Mouse (Mus musculus): ENCODE results near the gene Rhox2b. TPM values are rescaled to one million over a fixed set of nuclear protein-coding genes. Genes with fewer than 3 reads are reported as not detected.

The Rhox2b gene
- polyA plus RNA-seq (2015; fragmentation: Nextera tagmentation; extraction: Ambion mirVana), result not detected in 2 replicates

DNA sequence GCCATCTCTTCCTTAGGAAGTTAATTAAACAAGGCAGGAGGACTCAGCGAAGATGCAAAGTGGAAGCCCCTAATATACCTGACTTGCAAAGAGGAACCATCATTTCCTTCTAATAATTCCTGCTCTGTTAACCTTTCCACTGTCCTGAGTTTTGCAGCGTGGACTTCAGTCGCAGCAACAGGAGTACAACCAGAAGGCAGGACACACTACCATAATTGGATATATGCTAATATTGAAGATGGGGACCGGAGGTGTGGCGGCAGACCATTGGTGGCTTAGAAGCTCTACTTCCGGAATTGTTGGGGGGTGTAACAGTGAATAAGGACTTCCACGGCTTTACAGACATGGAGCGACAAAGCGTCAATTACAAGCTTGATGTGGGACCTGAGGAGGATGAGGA, at the start of gene Rhox2b:
Gene Rhox2b (plus strand): TSS at position 301 of the 400 bp plus-strand sequence.

DNA sequence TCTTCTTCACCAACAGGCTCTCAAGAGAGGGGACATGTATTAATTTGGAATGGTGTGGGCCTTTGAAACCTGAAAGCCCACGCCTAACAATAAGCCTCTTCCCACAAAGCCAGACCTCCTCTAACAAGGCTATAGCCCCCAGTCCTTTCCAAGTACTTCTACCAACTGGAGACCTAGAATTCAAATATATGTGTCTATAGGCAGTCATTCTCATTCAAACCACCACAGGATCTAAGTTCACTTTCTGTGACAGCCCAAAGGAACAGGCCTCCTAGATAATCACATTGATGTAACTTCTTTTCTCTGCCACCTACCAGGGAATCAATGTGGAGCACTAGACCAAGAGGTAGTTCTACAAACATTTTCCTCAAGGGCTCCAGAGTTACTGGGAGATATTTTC, 32.1 kb upstream of the Rhox2b start, which contains the start of gene Rhox3a2:
Gene Rhox3a2 (plus strand): TSS at position 301 of the 400 bp plus-strand sequence.

DNA sequence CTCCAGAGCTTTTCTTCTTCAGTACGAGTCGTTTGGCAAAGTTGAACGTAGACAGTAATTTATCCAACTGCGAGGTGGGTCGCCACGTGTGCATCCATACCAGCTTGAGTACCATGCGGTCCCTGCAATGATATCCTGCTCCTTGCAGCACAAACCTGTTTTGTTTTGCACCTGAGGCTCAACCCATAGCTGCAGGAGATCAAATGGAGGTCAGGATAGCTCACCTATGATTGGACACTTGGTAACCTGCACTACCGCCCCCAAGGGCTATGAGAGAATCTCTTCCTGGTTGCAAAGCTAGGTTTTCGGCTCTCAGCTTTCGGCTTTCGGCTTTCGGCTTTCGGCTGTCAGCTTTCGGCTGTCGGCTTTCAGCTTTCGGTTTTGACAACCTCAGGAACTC, 21.3 kb upstream of the Rhox2b start, which contains the start of gene Rhox4a2:
Gene Rhox4a2 (plus strand): TSS at position 301 of the 400 bp plus-strand sequence.

GRCm38 (mm10) chrX:37432194-37432593, 20.3 kb downstream of the Rhox2b start, which contains the start of gene Rhox4b:
Rhox4b (plus strand) TSS chrX:37432494.

DNA sequence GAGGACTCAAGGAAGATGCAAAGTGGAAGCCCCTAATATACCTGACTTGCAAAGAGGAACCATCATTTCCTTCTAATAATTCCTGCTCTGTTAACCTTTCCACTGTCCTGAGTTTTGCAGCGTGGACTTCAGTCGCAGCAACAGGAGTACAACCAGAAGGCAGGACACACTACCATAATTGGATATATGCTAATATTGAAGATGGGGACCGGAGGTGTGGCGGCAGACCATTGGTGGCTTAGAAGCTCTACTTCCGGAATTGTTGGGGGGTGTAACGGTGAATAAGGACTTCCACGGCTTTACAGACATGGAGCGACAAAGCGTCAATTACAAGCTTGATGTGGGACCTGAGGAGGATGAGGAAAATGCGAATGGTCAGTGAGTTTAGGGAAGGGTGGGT, 41.5 kb downstream of the Rhox2b start, which contains the start of gene Rhox2c:
Gene Rhox2c (plus strand): TSS at position 301 of the 400 bp plus-strand sequence.

DNA sequence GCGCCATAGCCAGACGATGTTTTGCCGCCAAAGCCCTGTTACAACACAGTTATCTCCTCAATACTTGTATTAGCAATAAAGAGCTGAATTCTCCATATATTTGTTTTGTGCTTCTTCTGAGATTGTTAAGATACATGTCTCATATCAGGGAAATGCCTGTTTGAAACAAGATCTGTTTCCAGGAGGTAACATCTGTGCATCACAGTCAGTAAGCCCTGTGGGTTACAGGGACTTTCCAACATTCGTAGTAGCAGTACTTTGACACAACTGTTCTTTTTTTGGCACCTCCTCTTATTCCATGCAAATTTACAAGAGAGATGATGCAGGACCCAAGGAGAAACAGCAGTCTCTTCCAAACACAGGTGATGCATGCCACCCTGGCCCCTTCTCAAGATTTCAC, 46.4 kb downstream of the Rhox2b start, which contains the start of gene Rhox3c:
Gene Rhox3c (plus strand): TSS at position 301 of the 400 bp plus-strand sequence.

Other genes starting within 250 kb of the Rhox2b start
- gene Akap14, start 243.2 kb upstream of the Rhox2b start, polyA plus RNA-seq (2015; fragmentation: Nextera tagmentation; extraction: Ambion mirVana), result not detected in 2 replicates
- 757 and 886 TPM in 2 replicates for gene Ndufa1, start 220.9 kb upstream of the Rhox2b start, polyA plus RNA-seq (2015; fragmentation: Nextera tagmentation; extraction: Ambion mirVana)
- 5.4 and 5.5 TPM in 2 replicates for gene Rnf113a1, start 220.8 kb upstream of the Rhox2b start, polyA plus RNA-seq (2015; fragmentation: Nextera tagmentation; extraction: Ambion mirVana)
- gene Gm9, start 201.0 kb upstream of the Rhox2b start, polyA plus RNA-seq (2015; fragmentation: Nextera tagmentation; extraction: Ambion mirVana), result not detected in 2 replicates
- not detected in 2 replicates for gene Rhox1, start 189.8 kb upstream of the Rhox2b start, polyA plus RNA-seq (2015; fragmentation: Nextera tagmentation; extraction: Ambion mirVana)
- gene Rhox2a, start 167.1 kb upstream of the Rhox2b start, polyA plus RNA-seq (2015; fragmentation: Nextera tagmentation; extraction: Ambion mirVana), result not detected in 2 replicates
- not detected in 2 replicates for gene Rhox3a, start 162.1 kb upstream of the Rhox2b start, polyA plus RNA-seq (2015; fragmentation: Nextera tagmentation; extraction: Ambion mirVana)
- gene Rhox4a, start 146.7 kb upstream of the Rhox2b start, polyA plus RNA-seq (2015; fragmentation: Nextera tagmentation; extraction: Ambion mirVana), result not detected in 2 replicates
- gene Rhox3a2, start 32.0 kb upstream of the Rhox2b start, polyA plus RNA-seq (2015; fragmentation: Nextera tagmentation; extraction: Ambion mirVana), result 0.68 TPM in 1 of 2 replicates, not detected in the other
- gene Rhox4a2, start 21.2 kb upstream of the Rhox2b start, polyA plus RNA-seq (2015; fragmentation: Nextera tagmentation; extraction: Ambion mirVana), result not detected in 2 replicates
- not detected in 2 replicates for gene Rhox4b, start 20.4 kb downstream of the Rhox2b start, polyA plus RNA-seq (2015; fragmentation: Nextera tagmentation; extraction: Ambion mirVana)
- gene Rhox2c, start 41.6 kb downstream of the Rhox2b start, polyA plus RNA-seq (2015; fragmentation: Nextera tagmentation; extraction: Ambion mirVana), result 0.21 TPM in 1 of 2 replicates, not detected in the other
- 0.63 and 1.1 TPM in 2 replicates for gene Rhox3c, start 46.5 kb downstream of the Rhox2b start, polyA plus RNA-seq (2015; fragmentation: Nextera tagmentation; extraction: Ambion mirVana)
- gene Rhox4c, start 68.3 kb downstream of the Rhox2b start, polyA plus RNA-seq (2015; fragmentation: Nextera tagmentation; extraction: Ambion mirVana), result not detected in 2 replicates
- not detected in 2 replicates for gene Rhox2d, start 81.4 kb downstream of the Rhox2b start, polyA plus RNA-seq (2015; fragmentation: Nextera tagmentation; extraction: Ambion mirVana)
- gene Rhox4d, start 102.3 kb downstream of the Rhox2b start, polyA plus RNA-seq (2015; fragmentation: Nextera tagmentation; extraction: Ambion mirVana), result not detected in 2 replicates
- not detected in 2 replicates for gene Rhox2e, start 118.4 kb downstream of the Rhox2b start, polyA plus RNA-seq (2015; fragmentation: Nextera tagmentation; extraction: Ambion mirVana)
- gene Rhox3e, start 130.0 kb downstream of the Rhox2b start, polyA plus RNA-seq (2015; fragmentation: Nextera tagmentation; extraction: Ambion mirVana), result 0.35 and 0.41 TPM in 2 replicates
- gene Rhox4e, start 145.3 kb downstream of the Rhox2b start, polyA plus RNA-seq (2015; fragmentation: Nextera tagmentation; extraction: Ambion mirVana), result not detected in 2 replicates
- gene Rhox2f, start 159.3 kb downstream of the Rhox2b start, polyA plus RNA-seq (2015; fragmentation: Nextera tagmentation; extraction: Ambion mirVana), result not detected in 2 replicates
- 0.18 and 0.67 TPM in 2 replicates for gene Rhox3f, start 168.9 kb downstream of the Rhox2b start, polyA plus RNA-seq (2015; fragmentation: Nextera tagmentation; extraction: Ambion mirVana)
- gene Rhox4f, start 195.6 kb downstream of the Rhox2b start, polyA plus RNA-seq (2015; fragmentation: Nextera tagmentation; extraction: Ambion mirVana), result not detected in 2 replicates
- gene Rhox3g, start 216.5 kb downstream of the Rhox2b start, polyA plus RNA-seq (2015; fragmentation: Nextera tagmentation; extraction: Ambion mirVana), result not detected in 2 replicates
- gene Rhox2g, start 231.4 kb downstream of the Rhox2b start, polyA plus RNA-seq (2015; fragmentation: Nextera tagmentation; extraction: Ambion mirVana), result not detected in 2 replicates
- gene Rhox4g, start 239.3 kb downstream of the Rhox2b start, polyA plus RNA-seq (2015; fragmentation: Nextera tagmentation; extraction: Ambion mirVana), result not detected in 2 replicates

Data from skeletal muscle tissue, postnatal 0 days (tissue).